Mouse (Mus musculus): ENCODE data around the gene Lbhd2. TPM values are rescaled to one million over a fixed set of nuclear protein-coding genes. Genes with fewer than 3 reads are reported as not detected.
A peak's percentile ranks its signal among the peaks of the same experiment; 100 is the strongest.

Gene Lbhd2
- polyA plus RNA-seq, 1 experiment = 1.4 TPM

DNA sequence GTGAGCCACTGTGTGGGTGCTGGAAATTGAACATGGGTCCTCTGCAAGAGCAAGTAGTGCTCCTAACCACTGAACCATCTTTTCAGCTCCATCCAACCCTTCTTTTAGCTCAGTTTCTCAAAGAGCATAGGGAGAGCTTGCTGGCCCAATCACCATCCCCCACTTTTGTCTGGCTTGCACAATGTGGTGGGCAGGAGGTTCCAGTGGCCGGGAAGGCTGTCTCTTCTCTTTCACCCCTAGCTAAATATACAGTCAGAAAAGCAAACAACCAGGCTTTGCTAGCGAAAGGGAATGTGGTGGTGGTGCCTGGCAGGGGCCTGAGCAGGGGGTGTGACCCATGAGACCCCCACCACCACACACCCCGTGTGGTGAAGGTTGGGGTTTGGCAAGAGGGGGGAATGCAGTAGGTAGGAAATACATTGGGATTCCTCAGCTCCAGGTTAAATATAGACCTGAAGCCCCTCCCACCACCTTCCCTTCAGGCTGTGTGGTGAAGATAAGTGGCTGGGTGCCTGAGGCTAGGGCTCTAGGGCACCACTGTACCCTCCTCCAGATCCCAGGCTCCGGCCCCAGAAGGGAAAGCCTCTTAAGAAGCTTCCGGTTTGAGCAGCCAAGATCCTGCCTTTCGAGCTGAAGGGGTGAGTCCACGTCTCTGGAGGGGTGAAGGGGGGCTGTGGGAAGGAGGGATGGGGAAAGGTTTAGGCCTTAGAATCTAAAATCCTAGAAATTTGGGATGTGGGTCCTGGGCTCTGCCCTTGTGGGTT lies 14.5 kb downstream of the Lbhd2 start:
- no peak overlapping the region for H3K27ac ChIP-seq (ENCODE audit: insufficient read depth, low read length)
- no peak overlapping the region for H3K4me3 ChIP-seq (ENCODE audit: insufficient read depth, low read length)
- H3K4me1 ChIP-seq (ENCODE audit: control insufficient read depth, insufficient read depth, low read length) = peaks cover 1% of the 10 kb centered on the region; the same call in 1 of the 2 replicates
- TF ChIP-seq POLR2A (IDR thresholded peaks at IDR 0.05; ENCODE audit: extremely low read depth, insufficient read depth, low read length) (no peak), CTCF (IDR thresholded peaks at IDR 0.05; ENCODE audit: extremely low read depth, insufficient read depth, low read length) (no peak)

DNA sequence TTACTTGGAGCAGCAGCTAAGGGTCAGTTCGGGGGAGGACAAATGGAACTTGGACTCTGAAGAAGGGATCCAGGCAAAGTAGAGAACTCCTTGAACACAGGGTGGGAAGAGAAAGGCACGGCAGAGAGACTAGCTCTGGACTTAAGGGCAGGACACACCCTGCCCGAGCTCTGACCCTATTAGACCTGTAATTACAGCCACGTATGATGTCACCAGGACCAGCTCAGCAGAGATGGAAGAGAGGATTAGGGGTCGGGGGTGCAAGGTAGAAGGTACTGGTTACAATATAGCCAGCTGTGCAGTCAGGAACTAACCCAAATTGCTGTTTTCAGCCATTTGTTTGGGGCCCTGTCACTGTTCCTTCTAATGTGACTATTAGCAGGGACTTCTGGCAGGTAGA lies 16.2 kb downstream of the Lbhd2 start:
- H3K4me1 ChIP-seq (ENCODE audit: control insufficient read depth, insufficient read depth, low read length) = peaks cover under 1% of the 10 kb centered on the region; the same call in 1 of the 2 replicates
- no peak overlapping the region for H3K4me3 ChIP-seq (ENCODE audit: insufficient read depth, low read length)
- TF ChIP-seq POLR2A (IDR thresholded peaks at IDR 0.05; ENCODE audit: extremely low read depth, insufficient read depth, low read length) = no peak
- TF ChIP-seq CTCF (IDR thresholded peaks at IDR 0.05; ENCODE audit: extremely low read depth, insufficient read depth, low read length) = no peak
- no peak overlapping the region for H3K27ac ChIP-seq (ENCODE audit: insufficient read depth, low read length)

DNA sequence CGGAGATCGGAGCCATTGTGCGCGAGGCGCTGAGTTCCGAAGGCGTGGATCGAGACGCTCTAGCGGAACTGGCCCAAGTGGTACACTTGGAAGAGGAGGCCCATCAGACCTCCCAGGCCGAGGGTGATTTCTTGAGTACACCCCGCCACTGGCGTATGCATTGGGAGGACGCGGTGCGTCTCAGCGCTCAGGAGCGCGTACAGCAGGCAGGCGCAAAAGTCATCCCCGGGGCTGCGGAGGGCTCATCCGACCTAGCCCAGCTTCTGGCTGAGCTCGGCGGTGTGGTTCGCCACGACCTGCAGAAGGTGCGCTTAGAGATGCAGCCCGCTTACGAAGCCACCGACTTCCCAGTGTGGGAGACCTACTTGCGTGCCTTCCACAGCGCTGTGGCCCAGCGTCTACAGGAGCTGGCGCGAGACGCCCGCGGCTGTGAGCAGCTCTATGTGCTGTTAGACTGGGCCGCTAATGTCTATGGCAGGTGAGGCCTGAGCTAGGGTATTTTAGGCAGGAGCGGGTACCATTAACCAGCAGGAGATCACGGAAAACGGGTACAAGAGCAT lies 17.0 kb downstream of the Lbhd2 start:
- no peaks in the 10 kb centered on the region for H3K4me1 ChIP-seq (ENCODE audit: control insufficient read depth, insufficient read depth, low read length)
- no peak overlapping the region for H3K4me3 ChIP-seq (ENCODE audit: insufficient read depth, low read length)
- TF ChIP-seq POLR2A (IDR thresholded peaks at IDR 0.05; ENCODE audit: extremely low read depth, insufficient read depth, low read length) (no peak), CTCF (IDR thresholded peaks at IDR 0.05; ENCODE audit: extremely low read depth, insufficient read depth, low read length) (no peak)
- no peak overlapping the region for H3K27ac ChIP-seq (ENCODE audit: insufficient read depth, low read length)

DNA sequence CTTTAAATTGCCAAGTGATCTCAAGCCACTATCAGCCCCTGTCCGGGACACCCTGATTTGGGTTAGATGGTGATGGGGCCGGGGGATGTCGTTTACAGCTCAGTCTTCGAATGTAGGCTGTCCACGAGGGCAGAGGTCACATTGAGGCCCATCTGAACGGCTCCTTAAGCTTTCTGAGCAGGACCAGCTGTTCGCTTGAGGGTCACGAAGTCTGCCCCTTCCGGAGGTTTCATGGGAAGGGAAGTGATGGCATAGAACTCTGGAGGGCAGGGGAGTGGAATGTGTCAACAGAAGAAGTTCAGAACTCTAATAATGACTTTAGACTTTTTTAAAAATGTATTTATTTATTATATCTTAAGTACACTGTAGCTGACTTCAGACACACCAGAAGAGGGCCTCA lies 17.9 kb downstream of the Lbhd2 start:
- H3K4me3 ChIP-seq (ENCODE audit: insufficient read depth, low read length) = no peak overlapping the region
- TF ChIP-seq POLR2A (IDR thresholded peaks at IDR 0.05; ENCODE audit: extremely low read depth, insufficient read depth, low read length) = no peak
- no peak for TF ChIP-seq CTCF (IDR thresholded peaks at IDR 0.05; ENCODE audit: extremely low read depth, insufficient read depth, low read length)
- H3K27ac ChIP-seq (ENCODE audit: insufficient read depth, low read length) = no peak overlapping the region
- H3K4me1 ChIP-seq (ENCODE audit: control insufficient read depth, insufficient read depth, low read length) = no peaks in the 10 kb centered on the region

DNA sequence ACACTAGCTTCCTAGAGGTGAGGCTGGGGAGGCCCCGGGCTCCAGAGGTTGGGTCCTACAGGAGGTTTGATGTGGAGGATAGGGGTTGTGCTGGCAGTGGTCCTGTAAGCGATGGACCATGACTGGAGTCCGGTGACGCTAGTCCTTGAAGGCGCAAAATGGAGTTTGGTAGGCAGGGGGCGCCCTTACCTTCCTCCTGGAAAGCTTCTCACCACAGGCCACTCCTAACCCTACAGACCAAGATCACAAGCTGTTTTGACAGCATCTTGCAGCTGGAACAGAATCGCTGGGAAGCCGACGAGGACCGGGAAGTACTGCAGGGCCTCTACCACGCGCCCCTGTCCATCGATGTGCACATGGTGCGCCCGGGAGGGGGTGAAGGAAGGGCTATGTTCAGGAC lies 18.6 kb downstream of the Lbhd2 start:
- H3K4me3 ChIP-seq (ENCODE audit: insufficient read depth, low read length) = no peak overlapping the region
- 0 out of 2 replicates have a peak, but pooled peaks cover 3% of the 10 kb centered on the region for H3K4me1 ChIP-seq (ENCODE audit: control insufficient read depth, insufficient read depth, low read length)
- TF ChIP-seq CTCF (IDR thresholded peaks at IDR 0.05; ENCODE audit: extremely low read depth, insufficient read depth, low read length) = peak; percentile 79
- no peak for TF ChIP-seq POLR2A (IDR thresholded peaks at IDR 0.05; ENCODE audit: extremely low read depth, insufficient read depth, low read length)
- no peak overlapping the region for H3K27ac ChIP-seq (ENCODE audit: insufficient read depth, low read length)

DNA sequence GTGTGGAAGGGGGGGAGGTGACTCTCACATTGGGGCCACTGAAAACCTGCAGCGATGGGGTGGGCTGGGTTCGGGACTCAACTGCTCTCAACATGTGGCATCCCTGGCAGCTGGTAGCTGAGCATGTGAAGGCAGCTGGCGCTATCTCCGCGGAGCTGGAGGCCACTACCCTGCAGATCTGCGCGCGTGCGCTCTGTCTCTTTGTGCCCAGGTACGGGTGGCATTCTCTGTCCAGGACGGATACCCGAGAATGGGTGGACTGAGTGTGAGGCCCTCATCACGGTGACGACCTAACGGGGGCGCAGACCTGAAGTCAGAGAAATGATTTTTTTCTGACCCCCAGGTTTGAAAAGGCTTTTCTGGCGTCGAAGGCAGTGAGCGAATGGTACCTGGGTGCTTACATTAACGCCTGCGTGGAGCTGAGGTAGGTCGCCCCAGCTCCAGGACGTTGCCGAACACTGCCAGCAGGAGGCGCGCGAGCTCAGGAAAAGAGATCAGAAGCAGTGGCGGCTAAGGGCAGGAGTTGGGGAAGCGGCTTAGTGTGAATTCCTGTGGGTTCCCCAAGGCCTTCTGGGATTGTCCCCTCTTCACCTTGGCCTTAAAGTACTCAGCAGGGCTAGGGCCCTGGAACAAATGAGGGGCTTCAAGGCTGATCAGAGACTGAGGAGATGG lies 19.3 kb downstream of the Lbhd2 start:
- peak; percentile 96 for TF ChIP-seq CTCF (IDR thresholded peaks at IDR 0.05; ENCODE audit: extremely low read depth, insufficient read depth, low read length)
- TF ChIP-seq POLR2A (IDR thresholded peaks at IDR 0.05; ENCODE audit: extremely low read depth, insufficient read depth, low read length) = no peak
- peaks cover 4% of the 10 kb centered on the region; the same call in 1 of the 2 replicates for H3K4me1 ChIP-seq (ENCODE audit: control insufficient read depth, insufficient read depth, low read length)
- H3K27ac ChIP-seq (ENCODE audit: insufficient read depth, low read length) = no peak overlapping the region
- H3K4me3 ChIP-seq (ENCODE audit: insufficient read depth, low read length) = no peak overlapping the region

DNA sequence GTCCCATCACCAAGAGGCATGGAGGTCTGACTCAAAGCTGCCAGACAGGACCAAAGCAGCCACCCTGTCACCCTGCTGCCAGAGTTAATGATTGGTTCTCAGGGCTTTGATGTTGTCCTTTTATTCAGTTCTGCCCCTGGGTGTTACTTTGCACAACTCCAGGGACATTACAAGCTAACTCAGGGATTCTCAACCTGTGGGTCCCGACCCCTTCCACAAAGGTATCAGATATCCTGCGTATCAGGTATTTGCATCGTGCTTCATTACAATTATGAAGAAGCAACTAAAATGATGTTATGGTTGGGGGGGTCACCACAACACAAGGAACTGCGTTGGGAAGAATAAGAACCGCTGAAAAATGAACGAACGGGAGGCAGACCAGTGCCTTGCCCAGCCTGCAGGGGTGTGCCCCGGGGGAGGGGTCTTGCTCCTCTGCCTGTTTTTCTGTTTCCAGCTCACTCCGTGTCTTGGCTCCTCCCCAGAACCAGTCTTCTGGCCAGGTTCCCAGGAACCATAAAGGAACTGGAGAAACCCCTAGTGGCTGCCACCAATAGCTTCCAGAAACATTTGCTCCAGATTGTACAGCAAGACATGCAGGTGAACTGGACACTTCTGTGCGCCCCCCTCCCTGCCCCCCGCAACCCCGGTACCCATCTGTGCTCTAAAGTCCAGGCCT lies 21.0 kb downstream of the Lbhd2 start:
- no peak overlapping the region for H3K4me3 ChIP-seq (ENCODE audit: insufficient read depth, low read length)
- TF ChIP-seq POLR2A (IDR thresholded peaks at IDR 0.05; ENCODE audit: extremely low read depth, insufficient read depth, low read length) = no peak
- TF ChIP-seq CTCF (IDR thresholded peaks at IDR 0.05; ENCODE audit: extremely low read depth, insufficient read depth, low read length) = no peak
- H3K4me1 ChIP-seq (ENCODE audit: control insufficient read depth, insufficient read depth, low read length) = peaks cover 4% of the 10 kb centered on the region; the same call in 1 of the 2 replicates
- H3K27ac ChIP-seq (ENCODE audit: insufficient read depth, low read length) = no peak overlapping the region

DNA sequence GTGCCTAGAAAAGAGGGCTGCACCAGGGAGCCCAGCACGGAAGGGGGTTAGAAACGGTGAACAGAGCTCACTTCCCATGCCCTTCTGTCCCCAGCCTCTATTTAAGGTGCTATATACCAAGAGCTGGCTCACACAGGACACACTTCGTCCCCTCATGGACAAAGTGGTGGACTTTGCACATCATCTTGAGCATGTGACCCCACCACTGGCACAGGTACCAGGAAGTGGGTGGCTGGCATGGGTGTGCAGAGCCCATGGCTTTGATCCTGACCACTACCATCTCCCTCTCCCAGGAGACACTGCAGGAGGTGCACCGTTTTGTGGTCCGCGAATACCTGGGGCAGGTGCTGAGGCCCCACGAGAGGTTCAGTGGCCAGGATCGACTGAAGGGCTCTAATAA lies 21.8 kb downstream of the Lbhd2 start:
- no peak overlapping the region for H3K27ac ChIP-seq (ENCODE audit: insufficient read depth, low read length)
- H3K4me1 ChIP-seq (ENCODE audit: control insufficient read depth, insufficient read depth, low read length) = peaks cover 4% of the 10 kb centered on the region; the same call in 1 of the 2 replicates
- TF ChIP-seq CTCF (IDR thresholded peaks at IDR 0.05; ENCODE audit: extremely low read depth, insufficient read depth, low read length) (no peak), POLR2A (IDR thresholded peaks at IDR 0.05; ENCODE audit: extremely low read depth, insufficient read depth, low read length) (no peak)

More for the DNA sequence above, 21.8 kb downstream of the Lbhd2 start:
- H3K4me3 ChIP-seq (ENCODE audit: insufficient read depth, low read length) = no peak overlapping the region

All from cortical plate, adult 2 months (tissue).